Mouse (Mus musculus) spleen, postnatal 10 days (tissue): ENCODE measurements around the gene Mrps11.

Experiments used
- DNase-seq, 2 experiments: peaks; one replicate each; pipeline ENCODE4 v3.0.0; 2021 to 2022; ENCODE audit warnings: low spot score in 2 of 2

The Mrps11 gene

DNA sequence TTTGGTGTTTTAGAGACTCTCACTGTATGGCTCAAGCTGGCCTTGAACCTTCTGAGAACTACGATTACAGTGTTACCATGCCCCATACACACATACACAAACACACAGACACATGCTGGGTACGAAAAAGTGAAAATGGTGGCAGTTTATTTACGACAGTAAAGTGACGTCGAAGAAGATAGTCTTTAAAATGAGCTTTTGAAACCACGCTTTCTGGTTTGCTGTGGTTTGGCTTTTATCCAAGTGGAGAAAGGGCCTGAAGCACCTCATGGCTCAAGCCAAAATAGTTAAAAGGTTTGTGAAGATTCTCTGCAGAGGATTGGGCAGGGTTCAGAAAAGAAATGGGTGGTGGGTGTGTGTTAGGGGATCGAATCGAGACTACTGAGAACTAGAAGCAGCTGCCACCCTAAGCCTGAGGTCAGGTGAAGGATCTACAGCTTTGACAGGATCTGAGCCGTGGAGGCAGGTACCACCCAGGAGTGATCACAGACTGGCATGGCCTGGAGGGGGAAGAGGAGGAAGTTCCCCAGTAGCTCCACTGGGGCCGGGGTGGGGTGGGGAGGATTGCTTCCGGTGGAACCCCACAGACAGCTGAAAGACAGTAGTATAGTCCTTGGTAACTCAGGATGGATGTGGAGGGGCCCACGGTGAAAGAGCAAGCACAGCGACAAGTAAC is 11.1 kb downstream of the Mrps11 start:
- no peak for DNase-seq

- DNase-seq, result no peak
Observed at GRCm38 (mm10) chr7:78794571-78795092, 11.7 kb downstream of the Mrps11 start.

GRCm38 (mm10) chr7:78796624-78797023 is 13.7 kb downstream of the Mrps11 start:
- DNase-seq, result no peak

- DNase-seq, result no peak
Observed at GRCm38 (mm10) chr7:78797843-78798455, 15.0 kb downstream of the Mrps11 start.

DNA sequence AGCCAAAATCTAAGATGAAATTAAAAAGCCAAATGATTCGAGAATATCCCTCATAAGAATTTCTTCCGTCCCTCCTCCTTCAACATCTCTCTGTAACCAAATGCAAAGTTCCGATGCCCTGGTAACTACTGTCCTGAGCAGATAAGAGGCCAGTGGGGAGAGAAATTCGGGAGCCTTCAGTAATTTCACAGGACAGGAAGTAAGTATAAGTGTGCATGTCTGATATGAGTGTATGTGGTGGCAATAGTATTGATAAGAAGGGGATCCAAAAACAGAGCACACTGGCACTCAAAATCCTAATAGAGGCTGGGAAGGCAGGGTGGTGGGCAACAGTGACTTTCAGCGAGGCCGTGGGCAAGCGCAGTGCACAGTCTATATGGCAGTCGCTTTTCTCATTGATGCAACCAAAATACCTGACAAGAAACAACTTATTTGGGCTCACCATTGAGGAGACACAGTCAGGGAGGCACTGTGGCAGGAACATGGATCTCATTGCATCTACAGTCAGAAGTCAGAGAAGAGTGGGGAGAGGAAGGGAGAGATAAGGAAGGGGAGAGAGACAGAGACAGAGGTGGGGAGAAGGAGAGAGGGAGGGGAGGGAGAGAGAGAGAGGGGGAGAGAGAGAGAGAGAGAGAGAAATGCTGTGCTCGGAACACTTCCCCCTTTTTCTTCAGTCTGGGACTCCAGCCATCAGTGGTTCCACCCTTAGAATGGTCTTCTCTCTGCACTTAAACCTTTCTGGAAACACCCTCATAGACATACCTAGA is 17.0 kb downstream of the Mrps11 start:
- no peak for DNase-seq

- DNase-seq, result peak in 1 of 2 experiments; percentile 45
Observed at GRCm38 (mm10) chr7:78803841-78804240, 20.9 kb downstream of the Mrps11 start.

DNA sequence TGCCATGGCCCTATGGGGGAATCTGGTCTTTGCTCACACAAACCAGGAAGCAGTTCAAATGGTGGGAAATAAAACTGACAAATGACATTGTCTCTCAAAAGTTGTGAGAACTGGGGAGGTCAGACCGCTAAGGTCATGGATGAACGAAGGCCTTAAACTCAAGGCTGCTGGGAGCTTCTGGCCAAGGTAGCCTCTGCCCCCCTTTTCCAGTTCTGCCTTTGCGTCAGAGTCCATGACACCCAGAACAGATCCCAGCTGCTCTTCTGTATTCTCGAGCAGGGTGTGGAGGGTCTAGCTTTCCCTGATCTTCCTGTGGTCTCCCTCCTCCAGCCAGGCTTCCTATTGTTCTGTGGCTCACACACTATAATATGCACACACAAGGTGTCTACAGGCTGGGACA is 24.3 kb downstream of the Mrps11 start:
- DNase-seq, result no peak

DNA sequence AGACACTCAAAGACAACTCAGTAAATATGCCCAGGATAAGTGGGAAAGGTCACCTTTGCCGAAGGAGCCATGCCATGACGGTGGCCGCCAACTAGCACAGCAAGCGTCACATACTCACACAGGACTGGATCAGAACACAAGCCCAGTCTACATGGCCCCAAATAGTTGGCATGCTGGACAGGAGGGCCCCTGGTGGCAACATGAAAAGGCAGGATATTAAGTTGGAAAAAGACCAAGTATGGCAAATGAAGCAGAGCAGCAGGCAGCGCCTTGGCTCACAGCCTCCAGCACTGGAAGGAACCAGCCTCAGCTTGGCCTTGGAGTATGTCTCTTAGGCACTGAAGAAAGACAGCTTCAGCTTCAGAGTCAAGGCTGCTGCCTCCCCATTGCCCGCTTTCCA is 30.9 kb downstream of the Mrps11 start:
- no peak for DNase-seq

DNA sequence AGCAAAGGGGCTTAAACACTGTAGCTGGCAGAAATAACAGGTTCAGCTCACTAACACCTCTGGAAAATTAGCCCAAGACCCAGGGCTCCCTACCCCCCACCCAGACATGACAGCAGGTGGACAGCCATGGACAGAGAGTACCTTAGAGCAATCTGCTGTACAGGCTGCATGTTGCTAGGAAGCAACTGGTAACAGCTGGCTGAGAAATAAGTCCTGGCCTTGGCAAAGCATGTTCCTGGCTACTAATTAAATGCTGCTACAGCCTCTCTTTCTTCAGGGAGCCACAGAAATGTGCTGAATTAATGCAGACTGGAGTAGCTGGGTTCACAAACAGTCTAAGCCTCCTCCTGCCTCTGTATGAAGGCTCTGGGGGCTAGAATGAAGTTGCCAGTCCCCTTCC is 31.8 kb downstream of the Mrps11 start:
- DNase-seq, result no peak

DNA sequence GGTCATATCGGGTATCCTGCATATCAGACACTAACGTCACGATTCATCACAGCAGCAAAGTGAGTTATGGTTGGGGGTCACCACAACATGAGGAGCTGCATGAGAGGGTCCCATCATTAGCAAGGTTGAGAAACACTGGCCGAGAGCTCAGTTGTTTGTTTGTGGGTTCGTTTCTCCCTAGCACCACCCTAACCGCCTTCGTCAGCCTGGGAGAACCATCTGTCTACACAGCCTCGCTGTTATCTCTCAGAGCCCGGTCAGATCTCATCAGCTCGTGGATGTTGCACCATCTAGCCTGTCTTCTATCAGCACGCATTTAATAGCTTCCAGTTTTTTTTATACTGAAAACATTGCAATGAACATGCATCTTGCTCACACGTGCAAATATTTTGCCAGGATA is 35.4 kb downstream of the Mrps11 start:
- DNase-seq, result no peak

- DNase-seq, result no peak
Observed at GRCm38 (mm10) chr7:78826682-78827385, 43.9 kb downstream of the Mrps11 start.

- DNase-seq, result no peak
Observed at GRCm38 (mm10) chr7:78827749-78828362, 44.9 kb downstream of the Mrps11 start.

DNA sequence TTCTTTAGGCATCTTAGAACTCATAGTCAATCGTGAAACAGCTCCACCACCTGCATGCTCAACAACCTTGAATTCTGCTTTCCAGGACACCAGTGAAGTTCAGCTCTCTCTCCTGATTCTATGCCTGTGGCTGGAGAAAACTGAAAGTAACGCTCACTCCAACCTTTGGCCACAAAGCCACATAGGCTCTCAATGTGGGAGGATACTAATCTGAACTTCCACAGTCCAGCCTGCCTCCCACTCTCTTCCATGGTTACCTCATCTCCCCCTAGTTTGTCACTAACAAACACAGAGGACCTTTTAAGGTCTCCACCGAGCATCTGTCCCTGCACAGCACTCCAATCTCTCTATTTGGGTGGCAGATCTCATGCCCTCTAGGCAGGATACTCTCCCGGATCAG is 52.7 kb downstream of the Mrps11 start:
- no peak for DNase-seq

- no peak for DNase-seq
Observed at GRCm38 (mm10) chr7:78837250-78837649, 54.3 kb downstream of the Mrps11 start.

GRCm38 (mm10) chr7:78841601-78842000 is 58.7 kb downstream of the Mrps11 start:
- no peak for DNase-seq
